Mouse (Mus musculus) heart, postnatal 0 days (tissue): ENCODE results near the gene Ccdc115.

Experiments used
- CTCF ChIP-seq: IDR thresholded peaks from 2 replicates; pipeline ENCODE4 v1.5.1; 2016; ENCODE audit warnings: antibody characterized with exemption, control low read depth, low read depth
- EP300 ChIP-seq: IDR thresholded peaks from 2 replicates; pipeline ENCODE4 v1.6.1; 2016; ENCODE audit warnings: antibody characterized with exemption, low read depth

- no peak for TF ChIP-seq CTCF
- no peak for TF ChIP-seq EP300
Measured at GRCm38 (mm10) chr1:34436374-34436773, 3.1 kb downstream of the Ccdc115 start.
